Mouse (Mus musculus) hindbrain, embryonic 15.5 days (tissue): ENCODE measurements around the gene Ccnb2. TPM values are rescaled to one million over a fixed set of nuclear protein-coding genes. Genes with fewer than 3 reads are reported as not detected.
A peak's percentile ranks its signal among the peaks of the same experiment; 100 is the strongest.

Experiments used
- ATAC-seq: fragments of 200-750 bp; cut with Nextera tagmentation; 2 replicates; pipeline ENCODE4 v1.8.0; 2017; ENCODE audit warnings: low read depth, moderate number of reproducible peaks, moderate TSS enrichment; ENCODE audit not compliant: low FRiP score
- H3K27ac ChIP-seq: fragments of 300-500 bp; sonication (generic); replicated peaks from 2 replicates; pipeline ENCODE4 v1.5.1; 2015; ENCODE audit warnings: mild to moderate bottlenecking, inconsistent platforms
- H3K27me3 ChIP-seq: fragments of 300-500 bp; sonication (generic); 2 replicates; pipeline ENCODE4 v1.6.1; 2015; ENCODE audit warnings: control low read depth, inconsistent platforms
- H3K36me3 ChIP-seq: fragments of 300-500 bp; sonication (generic); 2 replicates; pipeline ENCODE4 v1.6.1; 2015; ENCODE audit warnings: control low read depth, inconsistent platforms
- H3K4me1 ChIP-seq: fragments of 300-500 bp; sonication (generic); replicated peaks from 2 replicates; pipeline ENCODE4 v1.6.1; 2015; ENCODE audit warnings: control low read depth, inconsistent platforms
- H3K4me2 ChIP-seq: fragments of 300-500 bp; sonication (generic); 2 replicates; pipeline ENCODE4 v1.6.1; 2015; ENCODE audit warnings: moderate library complexity, mild to moderate bottlenecking, inconsistent platforms
- H3K4me3 ChIP-seq: fragments of 300-500 bp; sonication (generic); 2 replicates; pipeline ENCODE4 v1.5.1; 2015; ENCODE audit warnings: mild to moderate bottlenecking, inconsistent platforms
- H3K9ac ChIP-seq: fragments of 300-500 bp; sonication (generic); 2 replicates; pipeline ENCODE4 v1.6.1; 2015; ENCODE audit warnings: inconsistent platforms
- H3K9me3 ChIP-seq: fragments of 300-500 bp; sonication (generic); 2 replicates; pipeline ENCODE4 v1.6.1; 2016; ENCODE audit warnings: control low read depth, inconsistent platforms
- WGBS: fragments of 180-500 bp; shearing (Covaris S2); methylation state at CpG from one replicate; pipeline ENCODE4 v1.1.7; 2015; 5-methylcytosine and 5-hydroxymethylcytosine counted together
- microRNA-seq: library from miRNA; unstranded; fragments of <30 nt; microRNA quantifications from one replicate; pipeline ENCODE4, GENCODE M21; 2016
- polyA plus RNA-seq: library from polyadenylated mRNA; unstranded; fragments of >200 nt; fragmentation: Nextera tagmentation; extraction: Ambion mirVana; gene quantifications from 2 replicates; pipeline ENCODE4 v1.2.1, GENCODE M21; 2015

The Ccnb2 gene
- polyA plus RNA-seq, 1 experiment from 2014 or later: 30.7 TPM

GRCm38 (mm10) chr9:70382091-70382490, 39.3 kb downstream of the Ccnb2 start:
- no peaks in the 10 kb centered on the region for H3K4me1 ChIP-seq
- H3K4me3 ChIP-seq: no peak overlapping the region
- H3K27ac ChIP-seq: no peak overlapping the region
- H3K36me3 ChIP-seq: no peaks in the 10 kb centered on the region
- H3K27me3 ChIP-seq: no peaks in the 10 kb centered on the region
- no peaks in the 10 kb centered on the region for H3K9me3 ChIP-seq
- H3K9ac ChIP-seq: no peak overlapping the region
- ATAC-seq: no peak
- H3K4me2 ChIP-seq: no peak overlapping the region
- WGBS: 82% methylated on average over 12 of the region's 12 CpGs

GRCm38 (mm10) chr9:70379502-70380467, 41.6 kb downstream of the Ccnb2 start:
- H3K27me3 ChIP-seq: no peaks in the 10 kb centered on the region
- no peak overlapping the region for H3K4me3 ChIP-seq
- no peaks in the 10 kb centered on the region for H3K9me3 ChIP-seq
- H3K4me2 ChIP-seq: no peak overlapping the region
- no peaks in the 10 kb centered on the region for H3K4me1 ChIP-seq
- no peaks in the 10 kb centered on the region for H3K36me3 ChIP-seq
- no peak overlapping the region for H3K27ac ChIP-seq
- WGBS: 81% methylated on average over 7 of the region's 7 CpGs
- no peak overlapping the region for H3K9ac ChIP-seq
- no peak for ATAC-seq

- H3K4me3 ChIP-seq: no peak overlapping the region
- 75% methylated on average over 5 of the region's 5 CpGs for whole genome bisulfite sequencing
- no peaks in the 10 kb centered on the region for H3K9me3 ChIP-seq
- H3K27ac ChIP-seq: no peak overlapping the region
- ATAC-seq: no peak
- no peak overlapping the region for H3K9ac ChIP-seq
- no peaks in the 10 kb centered on the region for H3K4me1 ChIP-seq
- H3K4me2 ChIP-seq: no peak overlapping the region
- H3K36me3 ChIP-seq: 0 out of 2 replicates have a peak, but pooled peaks cover 4% of the 10 kb centered on the region
- no peaks in the 10 kb centered on the region for H3K27me3 ChIP-seq
Observed at GRCm38 (mm10) chr9:70371638-70372037, 49.7 kb downstream of the Ccnb2 start.

- H3K9me3 ChIP-seq: no peaks in the 10 kb centered on the region
- no peak overlapping the region for H3K4me3 ChIP-seq
- no peak for ATAC-seq
- no peaks in the 10 kb centered on the region for H3K27me3 ChIP-seq
- 88% methylated on average over 6 of the region's 6 CpGs for WGBS
- H3K4me1 ChIP-seq: no peaks in the 10 kb centered on the region
- H3K36me3 ChIP-seq: 0 out of 2 replicates have a peak, but pooled peaks cover 4% of the 10 kb centered on the region
- no peak overlapping the region for H3K27ac ChIP-seq
- no peak overlapping the region for H3K4me2 ChIP-seq
- no peak overlapping the region for H3K9ac ChIP-seq
Observed at GRCm38 (mm10) chr9:70366898-70367297, 54.4 kb downstream of the Ccnb2 start.

- no peak for ATAC-seq
- no peak overlapping the region for H3K9ac ChIP-seq
- 93% methylated on average over 2 of the region's 2 CpGs for WGBS
Observed at GRCm38 (mm10) chr9:70365915-70366314, 55.4 kb downstream of the Ccnb2 start.

GRCm38 (mm10) chr9:70364741-70365140, 56.6 kb downstream of the Ccnb2 start:
- Histone ChIP-seq H3K36me3 (0 out of 2 replicates have a peak, but pooled peaks cover 7% of the 10 kb centered on the region), H3K4me2 (no peak overlapping the region), H3K27me3 (no peaks in the 10 kb centered on the region), H3K4me3 (no peak overlapping the region), H3K27ac (no peak overlapping the region), H3K9ac (no peak overlapping the region), H3K9me3 (no peaks in the 10 kb centered on the region), H3K4me1 (no peaks in the 10 kb centered on the region)
- no peak for ATAC-seq
- WGBS: 94% methylated on average over 8 of the region's 8 CpGs

More at GRCm38 (mm10) chr9:70365915-70366314, 55.4 kb downstream of the Ccnb2 start:
- Histone ChIP-seq H3K27me3 (no peaks in the 10 kb centered on the region), H3K9me3 (no peaks in the 10 kb centered on the region), H3K36me3 (0 out of 2 replicates have a peak, but pooled peaks cover 4% of the 10 kb centered on the region), H3K4me1 (no peaks in the 10 kb centered on the region), H3K27ac (no peak overlapping the region), H3K4me2 (no peak overlapping the region), H3K4me3 (no peak overlapping the region)

GRCm38 (mm10) chr9:70359402-70360131, 61.8 kb downstream of the Ccnb2 start:
- Histone ChIP-seq H3K4me2 (no peak overlapping the region), H3K27me3 (no peaks in the 10 kb centered on the region), H3K4me3 (no peak overlapping the region), H3K36me3 (peaks cover 11% of the 10 kb centered on the region; the same call in 1 of the 2 replicates), H3K27ac (no peak overlapping the region), H3K9ac (no peak overlapping the region), H3K4me1 (no peaks in the 10 kb centered on the region), H3K9me3 (no peaks in the 10 kb centered on the region)
- WGBS: 96% methylated on average over 2 of the region's 2 CpGs
- no peak for ATAC-seq

Small RNAs within 50 kb of the gene (microRNA-seq; reads per million reads assigned to microRNA genes)
- 5.9 reads per million, percentile 23 among the genes with 10 or more reads in this experiment for gene Mir5626

Other genes with a start within 250 kb of the Ccnb2 start
- 9.0 and 9.1 TPM in 2 replicates for gene Myo1e, start 214.2 kb downstream of the Ccnb2 start, polyA plus RNA-seq
- gene Rnf111, start 82.2 kb upstream of the Ccnb2 start, polyA plus RNA-seq: 31.8 and 33.6 TPM in 2 replicates
- gene Sltm, start 121.2 kb upstream of the Ccnb2 start, polyA plus RNA-seq: 58.4 and 59.0 TPM in 2 replicates
- 0.64 and 1.0 TPM in 2 replicates for gene Gm10642, start 234.7 kb upstream of the Ccnb2 start, polyA plus RNA-seq
- 26.7 and 28.0 TPM in 2 replicates for gene Mindy2, start 235.6 kb upstream of the Ccnb2 start, polyA plus RNA-seq